Mouse (Mus musculus) CH12.LX (cell line): ENCODE data around the gene Flt3l.

Experiments used
- CHD2 ChIP-seq: IDR thresholded peaks from 2 replicates; pipeline ENCODE4 v1.6.1; 2011; ENCODE audit warnings: low read length, improper control_type of control experiment
- CTCF ChIP-seq, 2 experiments: IDR thresholded peaks in 1 of 2; conservative IDR thresholded peaks in 1 of 2; 2 replicates each; pipeline ENCODE4 v1.5.1; 2011 to 2012; ENCODE audit warnings: low read depth in 2 of 2, low read length in 2 of 2, improper control_type of control experiment in 1 of 2, inconsistent platforms in 1 of 2, mild to moderate bottlenecking in 1 of 2, moderate library complexity in 1 of 2
- EP300 ChIP-seq: IDR thresholded peaks from 2 replicates; pipeline ENCODE4 v1.6.1; 2011; ENCODE audit warnings: low read length, improper control_type of control experiment
- MAX ChIP-seq: IDR thresholded peaks from 2 replicates; pipeline ENCODE4 v1.6.1; 2011; ENCODE audit warnings: low read length, improper control_type of control experiment
- MAZ ChIP-seq: IDR thresholded peaks from 2 replicates; pipeline ENCODE4 v1.6.1; 2012; ENCODE audit warnings: low read depth, mild to moderate bottlenecking, inconsistent platforms, low read length, improper control_type of control experiment, moderate library complexity
- POLR2A ChIP-seq: IDR thresholded peaks from 2 replicates; pipeline ENCODE4 v1.6.1; 2011; ENCODE audit warnings: low read depth, mild to moderate bottlenecking, improper control_type of control experiment, low read length
- UBTF ChIP-seq: IDR thresholded peaks from 2 replicates; pipeline ENCODE4 v1.6.1; 2012; ENCODE audit warnings: low read depth, mild to moderate bottlenecking, inconsistent platforms, low read length, improper control_type of control experiment, moderate library complexity
- USF2 ChIP-seq: conservative IDR thresholded peaks from 2 replicates; pipeline ENCODE4 v1.6.1; 2011; ENCODE audit warnings: low read depth, low read length, improper control_type of control experiment

GRCm38 (mm10) chr7:45124224-45125143 lies 11.7 kb downstream of the Flt3l start, which contains the start of gene Rps11:
- TF ChIP-seq MAX, result peak; percentile 99
- TF ChIP-seq CTCF (conservative IDR thresholded peaks at IDR 0.05 in 1 of 2, IDR thresholded peaks at IDR 0.05 in 1 of 2; ENCODE audit: low read depth in 2 of 2, low read length in 2 of 2), result 0 out of 4 replicates have a peak, but pooled peaks of 1 of the 2 experiments have one; percentile 8
- TF ChIP-seq CHD2, result peak; percentile 98
- TF ChIP-seq EP300, result no peak
- TF ChIP-seq POLR2A, result peak; percentile 86
- TF ChIP-seq UBTF, result no peak
- TF ChIP-seq MAZ, result no peak
- peak; percentile 78 for TF ChIP-seq USF2
